Mouse (Mus musculus) lung, postnatal 0 days (tissue): ENCODE results near the gene Glyctk.

Experiments used
- CTCF ChIP-seq: IDR thresholded peaks from 2 replicates; pipeline ENCODE4 v1.5.1; 2016; ENCODE audit warnings: antibody characterized with exemption, mild to moderate bottlenecking
- EP300 ChIP-seq: IDR thresholded peaks from 2 replicates; pipeline ENCODE4 v1.6.1; 2016; ENCODE audit warnings: antibody characterized with exemption, mild to moderate bottlenecking, control low read depth

- TF ChIP-seq CTCF (no peak), EP300 (no peak)
Measured at GRCm38 (mm10) chr9:106159237-106159636, 1.3 kb upstream of the Glyctk start.
